Mouse (Mus musculus): ENCODE measurements at regions not wholly inside any gene's neighbourhood (a gene's known extent, or its start where the extent isn't known, plus 50 kb on each side); places are given as distances from the start of the nearest gene placed in this dataset.

DNA sequence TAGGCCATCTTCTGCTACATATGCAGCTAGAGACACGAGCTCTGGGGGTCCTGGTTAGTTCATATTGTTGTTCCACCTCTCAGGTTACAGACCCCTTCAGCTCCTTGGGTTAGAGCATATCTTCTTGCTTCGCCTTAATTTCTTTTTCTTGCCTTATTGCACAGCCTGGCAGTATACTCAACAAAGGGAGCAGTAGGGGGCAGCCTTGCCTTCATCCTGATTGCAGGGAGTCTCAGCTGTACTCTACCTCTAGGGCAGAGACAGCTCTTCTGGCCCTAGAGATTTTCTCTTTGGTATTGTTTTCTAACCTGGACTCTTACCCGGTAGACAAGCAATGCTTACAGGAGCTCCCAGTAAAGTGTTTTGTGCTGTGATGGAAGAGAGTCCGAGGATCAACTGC lies 161.1 kb upstream of the Rpl34 start:
- in situ Hi-C loops (cut with MboI, MseI), result loop anchor here (5.0 kb wide), 2 partner anchors 56 to 346 kb away; no protein-coding TSS in a partner anchor

DNA sequence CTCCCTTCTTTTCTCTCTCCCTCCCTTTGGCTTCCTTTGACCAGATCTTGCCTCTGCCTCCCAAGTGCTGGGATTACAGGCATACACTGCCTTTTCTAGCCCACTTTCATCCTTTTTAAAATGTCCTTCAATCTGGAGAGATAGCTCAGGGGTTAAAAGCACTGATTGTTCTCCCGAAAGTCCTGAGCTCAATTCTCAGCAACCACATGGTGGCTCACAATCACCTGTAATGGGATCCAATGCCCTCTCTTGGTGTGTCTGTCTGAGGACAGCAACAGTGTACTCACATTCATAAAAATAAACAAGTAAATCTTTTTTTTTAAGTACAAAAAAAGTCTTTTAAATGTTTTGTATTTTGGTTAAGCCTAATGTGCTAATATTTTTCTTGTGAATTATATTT lies 158.4 kb upstream of the Rpl34 start:
- in situ Hi-C loops (cut with MboI, MseI), result loop anchor here (5.0 kb wide), 2 partner anchors 121 to 354 kb away; no protein-coding TSS in a partner anchor

DNA sequence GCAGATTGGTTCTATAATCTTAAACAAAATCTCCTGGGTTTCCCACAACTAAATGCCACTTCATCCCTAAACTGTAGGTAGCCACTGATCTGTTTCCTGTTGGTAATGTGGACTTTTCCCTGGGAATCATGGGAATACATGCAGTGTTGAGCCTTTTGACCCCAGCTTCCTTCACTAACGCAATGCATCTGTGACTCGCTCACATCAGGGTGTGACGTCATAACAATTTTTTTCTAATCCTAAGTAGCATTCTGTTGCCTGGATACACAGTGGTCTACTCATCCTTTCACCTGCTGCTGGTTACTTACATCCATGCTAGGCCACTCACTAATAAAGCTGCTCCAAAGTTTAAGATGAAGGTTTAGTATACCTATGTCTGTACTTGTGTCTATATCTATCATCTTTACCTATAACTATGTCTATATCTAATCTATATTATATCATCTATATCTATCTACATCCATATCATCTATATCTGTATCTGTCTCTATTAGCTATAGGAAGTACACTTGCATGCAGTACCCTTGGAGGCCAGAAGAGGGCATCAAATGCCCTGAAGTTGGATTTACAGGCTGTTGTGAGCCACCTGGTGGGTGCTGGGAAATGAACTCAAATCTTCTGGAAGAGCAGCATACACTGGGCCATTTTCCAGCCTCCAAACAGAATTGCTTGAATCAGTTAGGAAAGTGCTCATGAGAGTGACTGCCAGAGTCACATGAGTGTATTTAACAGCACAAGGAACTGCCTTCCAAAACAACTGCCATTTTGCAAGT lies 157.5 kb upstream of the Rpl34 start:
- in situ Hi-C loops (cut with MboI, MseI), result loop anchor here (5.0 kb wide), 2 partner anchors 120 to 355 kb away; no protein-coding TSS in a partner anchor

DNA sequence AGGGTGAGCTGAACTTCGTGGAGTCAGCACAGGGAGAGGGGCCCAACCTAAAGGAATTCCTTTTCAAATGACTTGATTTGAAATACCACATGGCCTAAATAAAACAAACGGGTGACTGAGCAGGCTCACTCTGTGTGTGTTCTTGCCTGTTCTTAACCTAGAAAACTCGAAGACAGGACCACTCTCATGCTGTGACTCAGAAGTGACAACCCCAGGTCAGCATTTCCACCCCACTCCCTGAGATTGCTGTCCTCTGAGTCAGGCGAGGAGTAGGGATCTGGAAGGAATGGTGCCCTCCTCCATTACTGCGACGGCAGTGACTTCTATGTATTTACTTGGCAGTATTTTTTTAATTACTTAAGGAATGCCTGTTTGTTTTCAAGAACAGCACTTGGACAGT lies 155.8 kb upstream of the Rpl34 start:
- in situ Hi-C loops (cut with MboI, MseI), result loop anchor here (5.0 kb wide), 2 partner anchors 119 to 356 kb away; no protein-coding TSS in a partner anchor

DNA sequence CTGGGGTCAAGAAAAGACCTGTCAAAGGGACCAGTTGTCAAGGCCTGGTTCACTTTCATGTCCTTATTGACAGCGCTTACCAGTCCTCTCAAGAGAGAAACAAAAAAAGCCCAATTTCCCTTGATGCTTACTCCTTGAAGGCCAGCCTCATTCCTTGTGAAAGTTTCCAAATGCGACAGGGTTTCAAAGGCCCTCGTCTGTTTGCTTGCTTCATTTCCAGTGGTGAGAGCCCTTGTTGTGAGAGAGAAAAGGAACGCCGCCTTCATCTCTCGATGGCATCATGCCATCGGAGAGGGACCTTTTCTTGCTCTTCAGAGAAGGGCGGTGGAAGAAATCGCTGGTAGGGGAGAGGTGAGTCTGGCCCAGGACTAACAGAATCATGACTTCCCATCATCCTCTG lies 154.2 kb upstream of the Rpl34 start:
- in situ Hi-C loops (cut with MboI, MseI), result no loop called here

DNA sequence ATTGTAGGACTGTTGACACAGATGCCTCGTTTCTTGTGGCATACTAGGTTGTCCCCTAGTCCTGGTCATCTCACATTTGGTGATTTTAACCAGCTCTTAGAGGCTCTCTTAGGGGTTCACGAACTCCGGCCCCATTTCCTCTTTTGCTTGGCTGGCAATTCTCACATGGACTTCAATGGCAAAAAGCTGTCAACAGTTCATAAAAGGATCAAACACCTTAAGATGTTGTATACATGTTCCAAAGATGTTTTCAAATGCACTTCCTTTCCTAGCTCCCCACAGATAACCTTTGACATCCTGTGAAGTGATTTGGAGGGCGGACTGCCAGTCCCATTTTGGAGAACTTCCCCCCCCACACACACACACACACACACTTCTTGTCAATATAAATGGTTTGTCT lies 153.7 kb upstream of the Rpl34 start:
- in situ Hi-C loops (cut with MboI, MseI), result no loop called here

DNA sequence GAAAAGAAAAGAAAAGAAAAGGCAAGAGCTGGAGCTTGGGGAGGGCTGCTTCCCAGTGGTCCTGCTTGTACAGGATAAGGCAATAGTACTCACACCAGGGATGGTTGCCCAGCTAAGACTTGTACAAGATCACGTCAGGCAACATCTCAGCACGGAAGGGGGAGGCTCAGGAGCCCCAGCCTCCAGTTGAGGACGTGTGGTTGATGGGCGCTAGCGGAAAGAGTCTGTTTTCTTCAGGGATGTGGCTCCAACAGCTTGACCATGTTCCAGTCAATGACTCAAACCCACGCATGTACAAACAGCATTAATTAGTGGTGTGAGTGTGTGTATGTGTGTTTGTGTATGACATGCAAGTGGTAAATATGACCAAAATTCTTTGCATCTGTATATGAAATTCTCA lies 153.1 kb upstream of the Rpl34 start:
- in situ Hi-C loops (cut with MboI, MseI), result no loop called here

DNA sequence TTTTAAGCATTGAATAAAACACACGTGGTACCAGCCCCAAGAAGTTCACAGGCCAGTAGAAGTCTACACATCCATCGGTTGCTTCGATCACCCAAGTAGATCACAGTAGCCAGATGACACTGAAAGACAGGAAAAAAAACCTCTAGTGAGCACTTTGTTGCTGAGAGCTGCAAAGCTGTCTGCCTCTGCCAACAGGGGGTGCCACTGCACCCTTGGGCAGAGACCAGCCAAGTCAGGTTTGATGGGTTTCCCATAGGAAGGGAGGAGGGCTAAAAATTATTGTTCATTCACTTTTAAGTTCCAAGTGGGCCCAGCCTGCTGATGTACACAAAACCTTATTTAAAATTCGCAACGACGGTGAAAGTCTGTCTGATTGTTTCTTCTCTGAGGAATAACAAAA lies 150.3 kb upstream of the Rpl34 start:
- in situ Hi-C loops (cut with MboI, MseI), result no loop called here

DNA sequence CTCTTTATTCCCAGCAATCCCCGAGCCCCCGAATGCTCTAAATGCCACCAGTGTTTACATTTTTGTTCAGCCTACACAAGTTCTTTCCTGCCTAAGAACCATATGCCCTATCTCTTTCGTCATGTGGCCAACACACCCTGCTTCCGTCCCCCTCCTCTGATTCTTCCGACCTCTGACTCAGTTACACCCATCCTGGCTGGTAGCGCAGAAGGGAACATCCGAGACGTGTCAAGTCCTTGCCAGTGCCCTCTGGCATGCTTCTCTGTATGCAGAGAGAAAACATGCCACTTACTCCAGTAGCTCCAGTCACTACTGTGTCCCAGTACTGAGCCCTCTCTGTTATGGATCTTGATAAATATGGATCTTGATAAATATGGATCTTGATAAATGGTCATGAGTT lies 149.3 kb upstream of the Rpl34 start:
- in situ Hi-C loops (cut with MboI, MseI), result loop anchor here in 1 of 2 experiments (10.0 kb wide), 1 partner anchor 1025 kb away; no protein-coding TSS in a partner anchor

DNA sequence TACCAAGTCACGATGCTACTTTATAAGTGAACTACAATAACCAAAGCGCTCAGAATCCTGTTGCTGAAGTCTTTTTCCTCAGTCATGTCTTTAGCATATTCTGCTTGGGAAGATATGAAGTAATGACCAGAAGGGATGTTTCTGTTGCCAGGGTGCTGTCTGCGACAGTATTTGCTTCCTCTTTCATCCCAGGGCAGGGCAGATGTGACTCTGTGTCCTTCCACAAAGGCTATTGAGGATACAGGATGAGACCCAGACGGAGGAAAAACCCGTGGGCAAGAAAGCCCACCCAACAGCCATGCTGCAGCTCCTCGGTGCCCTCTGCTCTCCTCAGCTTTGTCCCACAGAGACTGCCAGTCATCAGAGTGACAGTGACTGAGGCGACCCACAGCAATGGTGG lies 148.6 kb upstream of the Rpl34 start:
- in situ Hi-C loops (cut with MboI, MseI), result loop anchor here in 1 of 2 experiments (10.0 kb wide), 1 partner anchor 1026 kb away; no protein-coding TSS in a partner anchor

DNA sequence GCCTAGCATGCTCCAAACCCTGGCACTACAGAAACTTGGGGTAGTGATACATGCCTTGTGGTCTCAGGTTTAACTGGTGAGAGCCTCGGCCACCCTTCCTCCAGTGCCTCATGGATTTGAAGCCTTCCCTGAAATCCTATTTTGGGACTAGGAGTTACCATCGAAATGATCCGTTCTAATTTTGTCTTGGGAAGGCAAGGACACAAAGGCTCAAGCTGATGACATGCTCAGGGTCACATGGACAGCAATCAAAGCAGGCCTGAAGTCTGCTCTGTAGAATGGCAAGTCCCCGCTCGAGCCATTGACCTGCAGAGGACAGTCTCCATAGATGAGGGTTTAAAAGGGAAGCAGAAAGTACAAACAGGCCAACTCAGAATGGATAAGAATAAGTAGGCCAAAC lies 147.8 kb upstream of the Rpl34 start:
- in situ Hi-C loops (cut with MboI, MseI), result loop anchor here in 1 of 2 experiments (10.0 kb wide), 1 partner anchor 1027 kb away; no protein-coding TSS in a partner anchor

DNA sequence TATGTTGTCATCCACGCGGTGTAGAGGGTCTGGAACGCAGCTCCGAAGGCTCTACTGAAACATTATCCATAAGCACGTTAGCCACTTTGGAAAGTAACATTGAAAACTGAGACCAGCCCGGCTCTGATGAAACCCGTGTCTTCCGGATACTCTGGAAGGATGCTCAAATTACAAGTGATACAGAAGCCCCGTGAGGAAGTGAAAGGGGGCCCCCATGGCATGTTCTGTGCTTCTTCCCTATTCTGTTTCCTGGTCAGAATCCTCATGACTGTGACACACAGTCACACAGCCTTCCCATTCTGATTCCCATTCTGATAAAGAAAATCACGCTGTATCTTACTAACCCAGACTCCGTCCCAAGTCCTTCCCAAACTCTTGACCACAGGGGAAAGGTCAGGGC lies 143.5 kb upstream of the Rpl34 start:
- in situ Hi-C loops (cut with MboI, MseI), result loop anchor here in 1 of 2 experiments (10.0 to 25.0 kb wide), 2 partner anchors 511 to 1031 kb away; no protein-coding TSS in a partner anchor

DNA sequence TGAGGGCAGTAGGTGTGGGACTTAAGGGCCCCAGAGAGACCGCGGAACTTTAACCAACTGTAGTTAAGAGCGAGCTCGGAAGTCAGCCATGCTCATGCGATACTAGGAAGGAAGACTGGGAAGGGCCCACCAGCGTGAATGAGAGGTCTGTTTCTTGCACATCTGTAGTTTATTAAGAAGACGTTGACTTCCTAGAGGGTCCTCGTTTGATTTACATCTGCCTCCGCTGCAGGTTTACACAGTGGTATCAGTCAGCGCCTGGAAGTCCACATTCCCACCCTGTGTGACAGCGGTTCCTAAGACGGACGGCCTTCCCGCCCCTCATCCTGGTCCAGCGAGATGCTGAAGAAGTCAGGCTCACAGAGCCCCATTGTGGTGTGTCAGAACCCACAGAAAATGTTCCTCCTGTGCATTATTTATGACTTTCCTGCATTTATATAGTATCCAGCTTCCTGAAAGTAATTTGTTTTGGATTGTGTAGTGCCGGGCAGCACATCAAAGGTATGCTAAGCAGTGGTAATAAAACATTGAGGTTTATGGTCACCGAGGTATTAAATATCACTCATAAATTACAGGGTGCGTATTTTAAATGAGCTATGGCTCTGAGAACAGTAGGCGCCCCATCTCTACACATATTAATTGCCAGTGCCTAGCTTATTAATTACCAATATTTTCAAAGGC lies 136.9 kb upstream of the Rpl34 start:
- in situ Hi-C loops (cut with MboI, MseI), result loop anchor here in 1 of 2 experiments (5.0 to 25.0 kb wide), 2 partner anchors 100 to 505 kb away; no protein-coding TSS in a partner anchor

DNA sequence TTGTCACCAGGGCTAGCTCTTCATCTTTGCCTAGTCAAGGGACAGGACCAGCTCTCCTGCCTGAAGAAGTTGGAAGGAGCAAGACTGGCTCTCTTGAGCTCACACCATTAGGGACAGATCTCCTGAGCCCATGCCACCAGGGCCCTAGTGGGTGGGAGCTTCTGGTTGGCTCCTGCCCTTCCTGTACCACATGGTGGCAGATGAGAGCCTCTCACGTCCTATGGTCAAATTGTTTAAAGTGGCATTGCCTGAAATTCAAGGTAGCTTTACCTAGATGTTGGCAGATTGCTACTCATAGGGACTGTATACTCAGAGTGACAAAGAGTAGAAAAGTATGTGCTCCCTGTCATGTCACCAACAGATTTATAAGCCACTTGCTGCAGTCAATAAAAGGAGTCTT lies 134.6 kb upstream of the Rpl34 start:
- in situ Hi-C loops (cut with MboI, MseI), result loop anchor here in 1 of 2 experiments (5.0 to 25.0 kb wide), 2 partner anchors 97 to 502 kb away; no protein-coding TSS in a partner anchor

DNA sequence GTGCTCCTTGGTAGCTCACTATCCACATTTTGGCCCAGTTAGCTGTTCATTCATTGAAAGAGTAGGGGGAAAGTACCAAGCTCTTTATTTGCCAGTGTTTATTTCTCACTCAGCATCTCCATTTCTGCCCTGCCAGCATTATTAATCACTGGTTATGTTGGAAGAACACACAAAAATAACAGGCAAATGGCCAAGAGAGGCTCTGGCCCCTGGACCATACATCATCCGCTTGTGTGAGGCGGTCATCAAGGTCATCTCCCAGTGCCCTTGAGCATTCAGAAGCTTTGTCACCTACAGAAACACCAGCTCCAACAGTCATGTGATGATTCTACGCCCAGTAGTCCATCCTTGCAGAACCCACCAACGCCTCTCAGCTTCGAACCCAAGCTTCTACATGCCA lies 133.2 kb upstream of the Rpl34 start:
- in situ Hi-C loops (cut with MboI, MseI), result loop anchor here in 1 of 2 experiments (25.0 kb wide), 1 partner anchor 501 kb away; no protein-coding TSS in a partner anchor

DNA sequence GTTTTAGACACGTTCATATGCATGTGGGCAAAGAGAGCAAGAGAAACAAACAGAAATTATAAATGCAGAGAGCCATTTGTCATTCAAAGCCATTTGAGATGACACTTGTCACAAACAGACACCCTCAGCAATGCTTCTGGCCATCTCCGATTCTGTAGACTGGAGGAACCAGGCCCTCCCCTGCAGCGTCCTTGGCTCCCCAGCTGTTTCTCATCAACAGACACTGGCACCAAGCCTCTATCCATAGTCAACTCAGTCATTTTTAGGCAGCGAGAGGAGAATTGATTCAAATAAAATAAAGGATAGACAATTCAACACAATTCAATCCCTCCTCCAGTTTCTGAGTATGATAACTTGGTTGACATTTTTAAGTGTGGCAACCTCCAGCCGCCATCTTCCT lies 130.1 kb upstream of the Rpl34 start:
- in situ Hi-C loops (cut with MboI, MseI), result loop anchor here in 1 of 2 experiments (25.0 kb wide), 1 partner anchor 498 kb away; no protein-coding TSS in a partner anchor

DNA sequence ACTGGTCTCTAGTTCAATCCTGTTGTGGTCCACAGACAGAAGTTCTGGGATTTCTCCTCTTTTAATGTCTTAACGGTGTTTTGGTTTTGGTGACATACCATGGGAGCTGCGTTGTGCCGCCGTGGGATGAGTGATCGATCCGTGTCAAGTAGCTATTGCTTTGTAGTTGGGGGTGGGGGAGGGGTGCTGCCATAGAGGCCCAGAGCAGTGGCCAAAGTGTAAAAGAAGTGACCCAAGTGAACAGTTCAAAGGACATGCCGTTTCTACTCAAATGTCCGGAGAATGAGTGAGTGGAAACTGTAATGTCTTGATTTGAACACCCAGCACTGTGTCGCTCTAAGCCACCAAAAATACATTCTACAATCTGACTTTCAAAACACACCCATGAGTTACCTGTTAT lies 123.7 kb upstream of the Rpl34 start:
- in situ Hi-C loops (cut with MboI, MseI), result loop anchor here (5.0 to 25.0 kb wide), 2 partner anchors 87 to 492 kb away; no protein-coding TSS in a partner anchor

DNA sequence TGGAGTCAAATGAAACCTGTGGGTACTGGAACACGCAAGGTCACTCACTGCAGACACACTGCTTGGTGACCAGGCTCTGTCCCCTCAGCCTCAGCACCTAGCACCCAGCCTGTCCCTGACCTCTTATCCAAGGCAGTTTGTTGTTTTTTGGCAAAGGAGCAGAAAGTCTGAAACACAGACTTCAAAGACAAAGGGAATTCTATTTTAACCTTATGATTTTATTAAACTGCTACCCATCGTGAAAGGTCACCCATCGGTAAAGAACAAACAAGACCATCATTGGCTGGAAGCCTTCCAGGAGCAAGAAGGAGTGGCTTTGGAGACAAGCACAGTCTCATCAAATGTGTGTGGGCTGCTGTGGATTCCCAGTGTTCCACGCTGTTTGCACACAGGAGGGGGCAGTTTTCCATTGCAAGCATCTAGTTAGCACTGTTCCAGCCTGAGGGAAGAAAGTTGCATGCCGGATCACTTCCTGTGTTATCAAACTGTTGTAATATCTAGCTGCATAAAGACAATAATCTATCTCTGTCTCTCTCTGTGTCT lies 120.6 kb upstream of the Rpl34 start:
- in situ Hi-C loops (cut with MboI, MseI), result loop anchor here (5.0 to 25.0 kb wide), 2 partner anchors 84 to 489 kb away; no protein-coding TSS in a partner anchor

DNA sequence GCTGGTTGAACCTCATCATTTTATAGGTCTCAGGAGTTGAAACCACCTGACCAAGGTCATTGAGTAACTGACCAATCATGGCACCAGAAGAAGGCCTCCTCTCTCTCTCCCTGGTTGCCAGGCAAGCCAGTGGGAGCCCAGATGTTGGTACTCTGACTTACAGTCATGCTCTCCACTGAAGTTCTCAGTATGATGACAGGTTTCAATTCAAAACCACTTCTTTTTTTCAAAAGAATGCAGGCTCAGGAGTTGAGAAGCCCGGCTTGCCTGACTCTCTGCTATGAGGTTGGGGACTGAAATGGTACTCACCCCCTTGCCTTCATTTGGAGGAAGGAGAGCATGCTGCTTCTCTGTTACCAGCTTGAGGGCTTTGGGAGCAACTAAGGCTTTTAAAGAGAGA lies 111.6 kb upstream of the Rpl34 start:
- in situ Hi-C loops (cut with MboI, MseI), result loop anchor here in 1 of 2 experiments (10.0 kb wide), 1 partner anchor 993 kb away; no protein-coding TSS in a partner anchor

DNA sequence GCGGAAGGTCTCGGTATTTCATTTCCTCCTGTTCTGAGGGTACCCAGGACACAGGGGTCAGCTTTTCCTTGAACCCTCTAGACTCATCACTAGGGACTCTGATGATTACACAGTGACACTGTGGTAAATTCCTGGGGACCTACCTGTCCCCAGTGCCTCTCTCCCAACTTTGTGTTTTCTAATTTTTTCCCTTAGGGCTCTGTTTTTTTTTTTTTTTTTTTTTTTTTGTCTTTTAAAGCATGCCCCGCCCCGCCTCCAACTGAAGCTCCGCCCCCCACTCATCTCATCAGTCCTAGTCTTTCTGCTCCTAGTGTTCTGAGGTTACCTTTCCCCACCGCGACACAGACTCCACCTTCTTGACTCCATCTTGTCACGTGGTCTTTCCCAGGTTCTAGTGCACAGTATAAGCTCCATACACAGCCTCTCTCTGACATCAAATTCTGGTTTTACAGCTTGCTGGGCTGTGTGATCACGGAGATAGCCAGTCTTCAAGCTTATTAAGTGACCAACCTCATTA lies 109.8 kb upstream of the Rpl34 start:
- in situ Hi-C loops (cut with MboI, MseI), result loop anchor here in 1 of 2 experiments (10.0 kb wide), 1 partner anchor 995 kb away; no protein-coding TSS in a partner anchor

Measured in T-helper 17 cell (primary cell).